Mouse (Mus musculus) layer of hippocampus, postnatal 36 days (tissue): ENCODE measurements around the gene Rasa3. TPM values are rescaled to one million over a fixed set of nuclear protein-coding genes. Genes with fewer than 3 reads are reported as not detected.

ENCODE experiments used
- DNase-seq, 2 experiments: peaks; one replicate each; pipeline ENCODE4 v3.0.0; 2022
- total RNA-seq, 2 experiments: library from RNA; stranded (reverse); gene quantifications; 2 replicates each; pipeline ENCODE4 v1.2.3; 2021

Rasa3 gene
- total RNA-seq, 2 experiments from 2014 or later: 62.4 to 69.7 TPM

DNA sequence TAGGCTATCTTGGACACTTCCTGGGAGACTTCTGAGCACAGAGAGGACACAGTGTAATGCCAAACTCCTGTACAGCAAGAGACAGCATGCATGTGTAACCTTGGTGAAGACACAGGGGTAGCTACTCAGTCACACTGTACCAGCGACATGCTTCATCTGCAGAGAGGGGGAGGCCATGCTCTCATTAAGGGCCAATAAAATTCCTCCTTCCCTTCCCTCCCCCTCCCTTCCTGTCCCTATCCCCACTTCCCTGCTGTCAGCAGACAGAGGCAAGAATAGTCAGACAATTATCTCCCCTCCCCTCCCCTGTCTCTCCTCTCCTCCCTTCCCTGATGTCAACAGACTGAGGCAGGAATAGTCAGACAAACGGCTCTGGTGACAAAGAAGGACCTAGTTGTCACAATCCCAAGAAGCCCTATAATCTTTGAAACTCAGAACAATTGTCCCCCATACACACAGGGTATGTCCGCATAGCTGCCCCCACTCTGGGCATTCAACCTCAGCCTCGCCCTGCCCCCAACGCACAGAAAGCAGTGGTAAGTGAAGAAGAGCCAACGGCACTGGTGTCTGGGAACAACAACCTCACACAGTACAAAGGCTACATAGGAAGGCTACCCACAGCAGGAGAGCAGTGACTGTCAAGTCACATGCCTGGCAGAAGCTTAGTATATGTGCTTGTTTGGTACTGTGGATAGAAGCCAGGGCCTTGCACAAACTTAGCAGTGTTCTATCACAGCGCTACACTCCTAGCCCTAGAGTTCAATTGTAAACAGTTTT is 28.8 kb downstream of the Rasa3 start:
- no peak for DNase-seq

DNA sequence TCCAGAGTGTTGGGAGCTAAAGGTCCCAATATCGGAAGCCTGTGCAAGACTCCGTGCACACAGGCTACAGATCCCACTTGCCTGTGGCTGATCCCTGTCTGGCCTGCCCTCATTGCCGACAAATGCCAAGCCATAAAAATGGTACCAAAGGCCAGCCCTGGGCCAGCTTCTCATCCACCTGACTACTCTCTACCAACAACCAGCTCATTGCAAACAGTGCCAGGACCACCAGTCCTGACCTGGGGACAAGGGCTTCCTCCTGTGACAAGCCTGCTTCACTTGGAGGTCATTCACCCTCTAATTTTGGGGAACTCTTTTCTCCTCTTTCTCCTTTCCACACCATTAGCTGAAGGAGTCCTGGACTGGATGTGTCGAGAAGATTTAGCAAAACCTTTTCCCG is 29.8 kb downstream of the Rasa3 start:
- DNase-seq: no peak

DNA sequence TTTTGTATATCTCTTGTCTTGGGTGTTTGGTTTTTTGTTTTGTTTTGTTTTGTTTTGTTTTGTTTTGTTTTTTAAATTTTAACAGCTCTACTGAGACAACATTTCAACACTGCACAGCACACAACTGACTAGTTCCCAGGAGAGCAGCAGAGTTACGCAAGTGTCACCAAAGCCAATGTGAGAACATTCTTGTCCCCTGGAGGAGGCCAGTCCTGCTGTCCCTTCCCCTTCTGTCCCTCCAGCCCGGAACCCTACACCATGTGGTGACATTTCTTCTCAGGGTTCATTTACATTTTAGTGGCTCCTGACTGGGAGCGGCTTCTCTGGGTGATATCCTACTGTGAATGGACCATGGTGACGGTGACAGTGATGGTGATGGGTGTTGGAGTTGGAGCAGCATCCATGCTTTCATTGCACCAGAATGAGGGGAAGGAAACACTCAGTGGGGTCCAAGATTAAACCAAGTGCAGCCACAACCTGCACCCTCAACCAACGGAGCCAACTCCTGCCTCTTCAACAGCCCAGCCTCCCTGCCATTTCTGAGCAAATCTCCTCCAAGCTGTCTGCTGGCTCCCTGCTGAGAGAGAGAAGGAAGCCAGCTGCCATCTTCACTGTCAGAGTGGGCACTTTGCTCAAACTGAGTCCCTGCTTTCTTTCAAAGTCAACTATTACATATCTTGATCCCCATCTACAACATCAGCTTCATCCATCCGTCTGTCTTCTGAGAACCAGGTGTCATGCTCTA is 32.3 kb downstream of the Rasa3 start:
- DNase-seq: no peak

DNA sequence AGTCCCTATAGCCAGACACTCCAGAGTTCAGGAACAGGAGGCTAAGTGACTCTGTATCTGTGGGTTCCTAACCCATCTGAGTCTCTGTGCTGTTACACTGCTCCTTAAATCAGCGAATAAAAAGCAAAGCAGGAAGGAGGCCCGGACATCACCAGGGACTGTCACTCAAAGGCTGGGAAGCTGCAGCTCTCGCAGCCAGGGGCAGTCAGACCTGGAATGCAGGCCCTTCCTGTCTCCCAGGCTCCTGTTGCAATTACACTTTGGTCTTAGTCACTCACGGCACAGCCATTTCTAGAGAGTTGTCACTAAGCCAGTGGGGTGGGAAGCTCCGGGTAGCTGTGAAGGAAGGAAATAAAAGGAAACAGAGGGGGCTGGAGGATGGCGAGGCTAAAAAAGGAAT is 33.2 kb downstream of the Rasa3 start:
- peak in 1 of 2 experiments; percentile 37 for DNase-seq

DNA sequence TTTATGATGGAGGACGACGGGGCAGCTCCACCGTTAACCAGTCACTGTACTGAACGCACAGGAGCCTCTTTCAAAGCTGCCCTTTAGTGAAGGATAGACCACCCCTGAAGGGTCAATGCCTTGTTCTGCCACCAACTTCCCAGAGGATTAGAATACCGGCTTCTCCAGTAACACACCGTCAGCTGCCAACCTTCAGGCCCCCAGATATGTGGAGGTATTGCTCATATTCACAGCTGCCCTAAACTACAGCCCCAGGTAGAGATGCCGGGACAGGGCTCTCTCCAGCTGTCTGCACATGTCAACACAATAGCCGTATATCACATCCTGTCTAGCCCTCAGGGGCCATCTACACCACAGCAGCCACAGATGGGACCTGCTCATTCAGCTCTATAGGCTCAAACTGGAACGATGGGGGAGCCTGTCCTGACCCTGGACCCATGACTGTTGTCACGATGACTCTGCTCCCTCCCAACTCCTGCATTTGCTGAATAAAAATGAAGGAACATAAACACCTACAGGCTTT is 34.7 kb downstream of the Rasa3 start:
- no peak for DNase-seq

DNA sequence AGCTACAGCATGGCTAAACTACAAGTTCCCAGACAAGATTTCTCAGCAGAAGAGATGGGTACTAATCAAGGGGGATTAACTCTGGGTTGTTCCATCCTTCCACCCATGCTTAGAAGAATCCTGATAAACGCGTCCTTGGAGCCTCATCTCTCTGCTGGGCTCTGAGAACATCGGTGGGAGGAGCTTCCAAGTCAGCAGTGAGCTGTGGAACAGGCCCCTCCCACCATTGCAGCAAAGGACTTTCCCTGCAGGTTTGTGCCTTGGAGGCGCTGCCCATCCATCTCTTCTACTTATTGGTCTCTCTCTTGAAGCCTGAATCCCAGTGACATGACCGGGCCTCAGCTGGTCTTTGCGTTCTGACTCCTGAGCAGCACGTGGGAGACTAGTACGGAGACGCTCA is 36.2 kb downstream of the Rasa3 start:
- no peak for DNase-seq

DNA sequence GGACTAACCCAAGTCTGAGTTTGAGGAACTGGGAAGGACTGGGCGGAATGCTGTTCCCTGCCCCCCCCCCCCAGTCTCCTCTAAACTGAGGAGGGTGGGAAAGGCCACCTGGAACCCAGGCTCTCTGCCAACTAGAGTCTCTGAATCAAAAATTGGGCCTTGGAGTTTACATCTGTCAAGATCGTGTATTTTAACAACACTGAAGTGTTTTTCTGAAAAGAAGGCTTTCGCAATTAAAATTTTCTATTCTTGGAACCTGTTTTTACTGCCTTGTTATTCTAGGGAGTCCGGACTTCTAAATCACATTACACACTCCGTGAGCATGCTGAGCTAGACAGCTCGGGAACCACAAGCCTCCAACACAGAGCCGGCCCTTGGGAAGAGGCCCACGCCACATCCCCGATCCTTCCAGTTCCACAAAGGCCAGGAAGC is 36.9 kb downstream of the Rasa3 start:
- DNase-seq: no peak

DNA sequence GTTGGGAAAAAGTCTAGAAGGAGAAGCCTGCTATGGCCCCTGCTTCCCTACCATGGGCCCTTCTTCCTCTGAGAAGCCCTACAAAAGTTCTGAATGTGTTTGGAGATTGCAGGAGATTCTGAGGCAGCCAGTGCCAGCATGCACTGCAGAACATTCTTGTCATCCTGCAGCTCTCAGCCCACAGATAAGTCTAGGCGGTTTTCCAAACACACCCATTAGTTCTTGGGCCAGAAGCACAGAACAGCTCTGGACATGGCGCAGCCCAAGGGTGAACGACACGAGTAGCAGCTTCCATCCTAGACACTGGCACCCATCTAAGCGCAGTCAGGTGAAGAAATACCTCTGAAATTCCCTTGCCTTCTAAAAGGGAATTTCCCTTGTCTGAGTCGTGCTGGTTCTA is 44.3 kb downstream of the Rasa3 start:
- no peak for DNase-seq

DNA sequence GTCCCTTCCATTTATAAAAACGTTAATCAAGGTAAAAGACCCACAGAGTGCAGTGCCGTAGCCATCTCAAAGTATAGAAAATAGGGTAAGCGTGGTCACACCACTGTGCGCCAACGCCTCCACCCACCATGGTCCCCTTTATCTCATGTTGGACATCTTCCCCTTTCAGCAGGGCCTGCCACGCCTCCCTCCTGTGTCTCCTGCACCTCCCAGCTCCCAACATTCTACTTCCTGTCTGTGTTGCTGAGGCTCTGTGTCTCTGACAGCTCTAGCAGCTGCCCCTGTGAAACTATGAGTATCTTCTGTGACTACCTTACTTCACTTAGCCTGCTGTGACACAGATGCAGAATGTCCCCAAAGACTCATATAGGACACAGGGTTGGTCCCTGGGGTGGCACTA is 45.1 kb downstream of the Rasa3 start:
- no peak for DNase-seq

DNA sequence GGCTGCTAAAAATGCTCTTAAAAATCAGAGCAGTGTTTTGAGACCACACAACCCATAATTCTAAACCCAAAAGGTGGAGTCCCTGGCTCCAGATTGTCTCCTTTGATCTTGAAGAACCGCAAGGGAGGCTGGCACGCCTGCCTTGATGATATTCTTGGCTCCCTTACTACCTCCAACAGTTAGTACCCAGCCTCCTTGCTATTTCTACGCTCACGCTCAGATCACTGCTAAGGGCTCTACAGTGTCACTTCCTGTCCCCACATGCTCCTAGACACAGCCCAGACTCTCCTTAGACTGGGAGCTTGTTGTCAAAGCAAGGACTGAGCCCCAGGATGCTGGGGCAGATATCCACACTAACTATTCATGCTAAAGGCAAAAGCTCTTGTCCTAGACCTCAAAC is 46.6 kb downstream of the Rasa3 start:
- DNase-seq: no peak

DNA sequence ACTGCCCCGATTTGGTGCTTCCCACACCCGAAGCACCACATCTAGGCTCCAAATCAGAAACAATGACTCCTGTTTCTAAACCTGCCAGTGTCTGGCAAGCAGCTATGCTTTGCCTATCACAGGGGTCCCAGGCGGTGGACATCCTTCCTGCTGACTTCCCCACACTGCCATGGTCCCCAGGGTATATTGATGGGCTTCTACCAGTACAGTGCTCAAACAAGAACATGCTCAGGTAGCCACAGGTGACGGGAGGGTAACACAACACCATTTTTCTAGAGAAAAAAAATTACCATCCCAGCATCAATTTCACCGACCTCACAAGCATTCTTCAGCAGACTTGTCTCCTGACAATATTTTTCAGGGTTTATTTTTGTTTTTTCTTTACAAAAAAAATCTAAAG is 47.2 kb downstream of the Rasa3 start:
- no peak for DNase-seq

DNA sequence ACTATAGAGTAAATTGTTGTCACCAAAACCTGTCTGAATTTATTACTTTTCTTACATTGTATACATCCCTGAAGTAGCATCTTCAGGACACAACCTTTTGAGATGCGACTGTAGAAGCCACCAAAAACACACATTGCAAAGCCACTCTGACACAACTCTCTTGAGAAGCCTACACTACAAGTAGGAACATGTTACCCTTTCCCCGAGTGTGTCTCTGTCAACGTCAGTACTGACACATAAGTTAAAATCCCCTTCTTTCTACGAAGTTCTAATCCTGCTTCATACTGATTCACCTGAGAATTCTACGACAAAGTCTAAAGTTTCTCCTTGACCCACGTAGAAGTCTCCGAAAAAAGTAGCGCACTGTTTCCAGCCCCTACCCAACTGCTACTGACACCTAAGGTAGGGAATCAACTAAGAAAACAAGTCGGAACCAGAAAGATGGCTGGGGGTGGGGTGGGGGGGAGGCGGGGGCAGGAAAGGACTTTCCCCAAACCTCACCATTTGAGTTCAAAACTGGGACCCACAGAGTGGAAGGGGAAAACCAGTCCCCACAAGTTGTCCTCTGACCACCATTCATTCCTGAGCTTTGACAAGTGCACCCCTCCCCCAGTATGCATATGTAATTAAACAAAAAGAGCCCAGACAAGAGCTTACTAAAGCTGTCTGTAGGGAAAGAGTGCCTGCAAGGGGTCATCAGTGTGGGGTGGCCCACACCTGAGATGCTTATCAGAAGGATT is 47.9 kb downstream of the Rasa3 start:
- DNase-seq: no peak

DNA sequence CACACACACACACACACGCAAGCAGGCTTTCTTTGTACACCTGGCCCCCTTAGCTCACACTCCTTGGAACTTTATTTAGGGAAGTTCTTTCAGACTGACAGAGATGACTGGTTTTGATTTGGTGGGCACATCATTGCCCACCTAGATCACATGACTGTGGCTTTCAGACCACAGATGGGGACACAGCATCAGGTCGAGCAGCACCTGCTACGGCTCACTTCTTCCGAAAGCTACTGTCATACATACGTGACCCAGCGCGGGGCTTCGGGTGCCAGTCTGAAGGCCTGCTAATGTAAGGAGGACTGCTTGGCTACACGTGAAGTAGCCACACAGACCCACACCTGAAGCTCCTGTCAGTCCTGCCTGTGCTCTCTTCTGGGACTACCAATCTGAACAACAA is 49.3 kb downstream of the Rasa3 start:
- DNase-seq: no peak

DNA sequence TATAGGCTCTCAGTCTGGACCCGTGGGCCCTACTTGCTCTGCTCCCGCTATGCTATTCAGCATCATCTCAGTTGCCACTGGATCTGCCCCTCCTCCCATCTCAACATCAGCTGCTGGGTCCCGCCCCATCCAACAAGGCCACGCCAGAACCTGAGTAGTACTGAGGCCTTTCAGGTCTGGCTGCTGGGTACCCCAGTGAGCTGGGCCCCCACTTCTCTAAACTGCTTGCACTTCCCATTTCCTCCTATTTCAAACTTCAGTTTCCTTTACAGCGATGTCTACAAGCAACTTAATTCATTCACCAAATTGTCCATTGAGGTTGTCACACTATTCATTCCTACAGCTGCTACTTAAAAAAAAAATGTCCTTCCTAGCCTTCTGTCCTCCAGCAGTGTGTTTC is 49.8 kb downstream of the Rasa3 start:
- no peak for DNase-seq

DNA sequence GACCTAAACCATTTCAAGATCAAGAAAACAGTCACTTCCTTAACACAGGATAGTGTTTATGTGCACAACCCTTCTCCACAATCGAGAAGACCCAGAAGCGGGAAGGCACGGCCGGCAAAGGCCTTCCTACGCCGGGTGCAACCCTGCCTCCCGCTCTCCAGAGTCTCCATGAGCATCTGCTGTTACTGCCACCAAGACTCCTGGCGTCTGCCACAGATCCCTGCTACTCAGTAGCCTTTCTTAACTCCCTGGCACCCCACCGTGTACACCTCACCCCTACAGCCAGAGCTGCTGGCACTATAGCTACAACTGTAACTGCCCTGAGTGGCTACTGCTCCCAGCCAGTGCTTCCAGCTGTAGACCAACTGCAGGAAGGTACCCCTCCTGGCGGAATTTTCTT is 51.3 kb downstream of the Rasa3 start:
- DNase-seq: no peak

DNA sequence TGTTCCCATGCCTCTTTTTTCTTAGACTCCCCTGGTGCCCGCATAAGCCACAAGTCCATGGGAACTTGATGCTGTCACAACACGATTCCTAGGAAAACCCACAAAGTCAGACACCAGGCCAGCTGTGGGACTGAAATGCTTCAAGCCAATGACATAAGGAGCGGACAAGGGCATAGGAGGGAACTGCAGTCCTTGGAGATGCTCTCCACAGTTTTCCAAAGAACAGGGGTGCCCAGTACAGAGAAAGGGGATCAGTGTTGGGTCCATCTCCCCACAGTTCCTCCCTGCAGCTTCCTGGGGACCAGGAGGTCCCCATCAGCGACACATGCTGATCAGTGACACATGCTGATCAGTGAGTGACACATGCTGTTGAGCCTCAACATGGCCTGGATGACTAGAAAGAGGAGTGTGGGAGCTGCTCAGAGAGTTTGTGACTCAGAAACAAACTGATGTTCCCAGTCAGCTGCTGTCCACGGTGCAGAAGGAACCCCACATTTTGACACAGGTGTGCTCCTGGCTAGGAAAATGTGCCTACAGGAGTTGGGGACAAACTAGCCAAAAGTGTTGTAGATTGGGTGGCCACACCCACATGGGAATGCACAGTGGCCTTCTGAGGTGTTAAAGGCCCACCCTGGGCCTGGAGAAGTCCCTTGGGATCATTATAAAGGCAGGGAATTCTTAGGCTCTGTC is 52.0 kb downstream of the Rasa3 start:
- DNase-seq: no peak

DNA sequence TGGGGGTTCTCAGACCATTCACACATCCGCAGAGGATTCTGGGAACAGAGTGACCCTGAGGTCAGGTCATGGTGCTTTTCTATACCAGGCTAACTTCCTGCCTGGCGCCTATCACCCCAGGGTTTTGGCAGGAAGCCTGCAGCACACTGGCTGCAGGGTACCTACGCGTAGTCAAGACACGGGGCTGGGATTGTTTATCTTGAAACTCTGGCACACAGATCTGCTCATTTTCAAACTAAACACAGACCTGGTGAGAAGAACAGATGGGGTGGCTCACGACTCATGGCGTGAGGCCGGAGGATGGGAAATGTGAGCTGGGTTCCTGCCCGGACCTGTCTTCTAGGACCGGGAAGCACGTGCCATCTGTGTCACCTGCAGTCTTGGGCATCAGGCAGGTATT is 52.5 kb downstream of the Rasa3 start:
- DNase-seq: peak in 1 of 2 experiments; percentile 35

DNA sequence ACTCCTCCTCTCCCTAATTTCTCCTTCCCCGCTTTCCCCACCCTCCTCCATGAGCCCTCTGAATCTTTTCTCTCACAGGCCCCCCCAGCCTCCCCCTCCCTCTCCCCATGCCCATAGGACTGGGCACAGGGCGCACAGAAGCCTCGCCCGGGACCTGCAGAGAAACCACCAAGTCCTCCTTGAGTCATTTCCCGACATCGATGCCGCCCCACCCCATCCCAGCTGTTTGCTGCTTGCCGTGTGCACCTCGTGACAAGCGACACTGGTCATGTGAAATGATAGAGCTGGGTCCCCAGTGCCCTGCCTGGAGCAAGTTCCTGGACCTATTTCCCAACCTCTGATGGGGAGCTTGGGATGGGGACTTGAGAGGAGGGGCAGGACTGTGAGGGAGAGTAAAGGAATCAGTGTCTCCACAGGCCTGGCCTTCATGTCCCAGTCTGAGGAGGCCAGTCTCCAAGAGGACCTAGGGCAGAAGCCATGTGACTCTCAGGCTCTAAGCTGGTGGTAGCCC is 53.4 kb downstream of the Rasa3 start:
- no peak for DNase-seq

DNA sequence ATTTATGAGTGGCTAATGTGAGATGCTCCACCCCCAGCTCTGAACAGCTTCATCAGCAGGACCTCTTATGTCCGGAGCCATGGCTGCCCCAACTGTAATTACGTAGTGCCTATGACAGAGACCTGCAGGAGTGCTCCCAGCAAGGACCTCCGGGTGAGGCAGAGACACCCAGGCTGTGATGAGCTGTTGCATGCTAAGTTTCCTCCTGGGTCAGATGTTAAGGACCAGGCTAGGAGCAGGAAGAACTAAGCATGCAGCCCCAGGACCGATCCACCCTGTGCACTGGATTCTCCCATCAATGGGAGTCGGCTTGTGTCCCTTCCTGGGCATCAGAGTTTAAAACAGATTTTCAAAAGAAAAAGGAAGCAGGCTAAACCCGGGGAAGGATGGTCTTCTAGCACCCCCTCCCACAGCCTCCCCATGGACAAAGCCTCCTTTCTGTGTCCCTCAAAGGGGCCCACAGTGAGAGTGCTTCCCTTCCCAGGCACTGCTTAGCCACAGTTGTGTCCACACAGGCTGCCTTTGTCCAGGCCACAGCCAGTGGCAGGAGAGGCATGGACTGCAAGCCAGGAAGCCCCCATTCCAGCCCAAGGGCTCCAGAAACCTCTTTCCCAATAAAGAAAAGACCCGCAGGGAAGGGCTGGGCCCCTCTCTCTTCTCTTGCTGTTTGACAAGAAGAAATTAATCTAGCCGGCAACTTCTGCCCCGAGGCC is 54.2 kb downstream of the Rasa3 start:
- DNase-seq: peak in 1 of 2 experiments; percentile 65

DNA sequence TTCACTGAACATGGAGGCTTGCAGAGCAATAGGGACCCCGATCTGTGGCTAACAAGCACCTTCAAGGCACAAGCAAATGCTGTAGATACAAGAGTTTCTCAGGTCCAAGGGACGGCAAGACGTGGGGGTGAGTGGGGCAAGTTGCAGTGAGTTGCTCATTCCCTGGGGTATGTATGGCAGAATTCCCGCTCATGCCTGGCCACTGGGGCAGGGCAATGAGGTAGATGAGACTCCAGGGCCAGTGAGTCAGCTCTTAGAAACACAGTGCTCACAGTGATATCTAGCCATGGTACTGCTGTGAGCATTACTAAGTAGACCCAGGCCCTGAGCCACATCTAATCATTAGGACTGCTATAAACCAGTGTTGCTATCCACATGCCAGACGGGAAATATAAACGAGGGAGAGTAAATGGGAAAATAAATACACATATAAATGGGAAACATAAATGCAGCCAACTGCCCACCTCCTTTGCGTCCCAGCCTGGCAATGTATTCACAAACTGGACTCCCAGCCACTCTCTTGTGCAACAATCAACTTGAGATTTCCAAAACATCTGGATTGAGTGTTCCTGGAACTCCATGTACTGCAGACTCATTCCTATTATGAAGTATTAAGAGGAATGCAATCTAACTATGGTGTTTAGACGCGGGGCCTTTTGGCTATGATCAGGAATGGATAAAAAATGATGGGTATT is 57.0 kb downstream of the Rasa3 start:
- no peak for DNase-seq
